Mouse (Mus musculus) midbrain, embryonic 10.5 days (tissue): ENCODE results near the gene Gdf7. TPM values are rescaled to one million over a fixed set of nuclear protein-coding genes. Genes with fewer than 3 reads are reported as not detected.

Experiments used
- DNase-seq: peaks from one replicate; pipeline ENCODE4 v3.0.0-alpha.2; 2017; ENCODE audit warnings: low spot score
- H3K27ac ChIP-seq: fragments of 300-500 bp; sonication (generic); replicated peaks from 2 replicates; pipeline ENCODE4 v1.5.1; 2016; ENCODE audit warnings: mild to moderate bottlenecking
- H3K27me3 ChIP-seq: fragments of 300-500 bp; sonication (generic); 2 replicates; pipeline ENCODE4 v1.6.1; 2016; ENCODE audit warnings: low read depth, mild to moderate bottlenecking; ENCODE audit not compliant: poor library complexity, severe bottlenecking
- H3K36me3 ChIP-seq: fragments of 300-500 bp; sonication (generic); 2 replicates; pipeline ENCODE4 v1.6.1; 2016; ENCODE audit warnings: mild to moderate bottlenecking, moderate library complexity
- H3K4me1 ChIP-seq: fragments of 300-500 bp; sonication (generic); 2 replicates; pipeline ENCODE4 v1.6.1; 2016
- H3K4me3 ChIP-seq: fragments of 300-500 bp; sonication (generic); 2 replicates; pipeline ENCODE4 v1.5.1; 2016; ENCODE audit warnings: mild to moderate bottlenecking, moderate library complexity
- H3K9me3 ChIP-seq: fragments of 300-500 bp; sonication (generic); replicated peaks from 2 replicates; pipeline ENCODE4 v1.6.1; 2016; ENCODE audit warnings: mild to moderate bottlenecking
- WGBS: fragments of 180-500 bp; shearing (Covaris S2); methylation state at CpG from one replicate; pipeline ENCODE4 v1.1.7; 2016; 5-methylcytosine and 5-hydroxymethylcytosine counted together
- polyA plus RNA-seq: library from polyadenylated mRNA; unstranded; fragments of >200 nt; fragmentation: Nextera tagmentation; extraction: Ambion mirVana; gene quantifications from 2 replicates; pipeline ENCODE4 v1.2.1, GENCODE M21; 2016

Gdf7 gene
- polyA plus RNA-seq = 0.19 and 0.48 TPM in 2 replicates

- peaks cover 47% of the 10 kb centered on the region for H3K4me1 ChIP-seq
- H3K9me3 ChIP-seq = no peaks in the 10 kb centered on the region
- DNase-seq = peak; percentile 65
- H3K27me3 ChIP-seq = peaks cover 96% of the 10 kb centered on the region
- peak within 1 kb of the TSS; percentile 74 for H3K27ac ChIP-seq
- H3K36me3 ChIP-seq = no peaks in the 10 kb centered on the region
- 2% methylated on average over 51 of the region's 53 CpGs for WGBS
- peak within 1 kb of the TSS; percentile 59 for H3K4me3 ChIP-seq
Measured at GRCm38 (mm10) chr12:8301841-8302431, at the start of gene Gdf7. Gene Gdf7, minus strand, starts transcription at chr12:8301954.

- 0 out of 2 replicates have a peak overlapping the region, but pooled peaks have one; percentile 13 for H3K27ac ChIP-seq
- no peaks in the 10 kb centered on the region for H3K27me3 ChIP-seq
- 46% methylated on average over 4 of the region's 4 CpGs for WGBS
- no peaks in the 10 kb centered on the region for H3K36me3 ChIP-seq
- no peaks in the 10 kb centered on the region for H3K9me3 ChIP-seq
- H3K4me3 ChIP-seq = no peak overlapping the region
- H3K4me1 ChIP-seq = peaks cover 39% of the 10 kb centered on the region
- DNase-seq = no peak
Measured at GRCm38 (mm10) chr12:8351025-8351903, 49.5 kb upstream of the Gdf7 start.

GRCm38 (mm10) chr12:8348733-8349513 lies 47.2 kb upstream of the Gdf7 start:
- Histone ChIP-seq H3K27me3 (no peaks in the 10 kb centered on the region), H3K4me3 (no peak overlapping the region), H3K9me3 (no peaks in the 10 kb centered on the region), H3K36me3 (no peaks in the 10 kb centered on the region), H3K4me1 (peaks cover 39% of the 10 kb centered on the region), H3K27ac (peak overlapping the region; percentile 75)
- DNase-seq = no peak
- WGBS = 80% methylated on average over 9 of the region's 9 CpGs

DNA sequence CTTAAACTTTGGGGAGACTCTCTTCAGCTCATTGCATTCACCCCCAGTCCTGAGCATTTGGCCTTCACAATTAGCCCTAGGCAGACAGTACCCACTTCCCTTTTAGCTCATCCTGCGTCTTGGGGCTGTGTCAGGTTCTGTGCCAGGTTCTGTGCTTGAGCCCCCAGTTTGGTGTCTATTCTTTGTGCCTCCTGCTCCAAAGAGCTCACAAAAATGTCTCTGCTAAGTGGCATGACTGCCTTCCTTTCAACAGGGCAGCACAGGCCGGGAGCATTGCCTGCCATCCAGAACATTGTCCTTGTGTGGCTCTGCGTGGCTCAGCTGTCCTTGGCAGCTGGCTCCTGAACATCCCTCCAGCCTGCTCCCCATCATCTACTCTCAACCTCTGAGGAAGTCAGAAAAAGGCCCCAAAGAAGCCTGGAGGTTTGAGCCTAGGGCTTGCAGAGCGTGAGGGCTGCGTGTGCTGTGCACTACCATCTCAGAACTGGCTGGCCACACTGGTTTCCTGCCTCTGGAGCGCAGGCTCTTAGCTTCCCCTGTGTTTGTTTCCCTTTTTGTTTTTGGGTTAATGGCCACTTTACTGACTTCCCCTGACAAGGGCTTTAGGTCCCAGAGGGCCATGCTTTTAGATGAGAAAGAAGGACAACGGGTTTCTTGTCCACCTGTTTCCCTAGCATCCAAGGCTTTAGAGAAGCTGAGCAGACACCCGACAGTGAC lies 46.1 kb upstream of the Gdf7 start:
- H3K4me1 ChIP-seq = peaks cover 39% of the 10 kb centered on the region
- no peak overlapping the region for H3K4me3 ChIP-seq
- no peaks in the 10 kb centered on the region for H3K9me3 ChIP-seq
- WGBS = 88% methylated on average over 8 of the region's 8 CpGs
- peaks cover 5% of the 10 kb centered on the region for H3K36me3 ChIP-seq
- H3K27ac ChIP-seq = peak overlapping the region; percentile 75
- no peaks in the 10 kb centered on the region for H3K27me3 ChIP-seq
- DNase-seq = no peak

DNA sequence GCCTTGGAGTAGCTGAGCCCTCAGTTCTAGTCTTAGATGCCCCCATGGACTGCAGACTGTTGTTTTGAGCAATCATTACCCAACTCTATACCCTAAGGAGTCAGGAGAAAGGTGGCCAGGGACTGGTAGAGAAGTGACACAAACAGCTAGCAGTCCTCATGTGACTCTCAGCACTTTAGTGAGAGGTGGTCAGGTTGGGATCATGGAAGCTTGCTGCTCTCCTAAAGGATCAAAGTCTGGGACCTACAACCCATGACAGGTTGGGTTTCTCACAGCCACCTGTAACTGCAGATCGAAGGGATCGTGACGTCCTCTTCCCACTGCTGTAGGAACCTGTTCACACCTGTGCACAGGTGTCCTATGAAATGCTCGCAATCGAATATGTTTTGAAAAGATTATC lies 43.8 kb upstream of the Gdf7 start:
- no peak overlapping the region for H3K4me3 ChIP-seq
- H3K27ac ChIP-seq = peak overlapping the region; percentile 53
- peaks cover 19% of the 10 kb centered on the region for H3K36me3 ChIP-seq
- no peaks in the 10 kb centered on the region for H3K27me3 ChIP-seq
- 94% methylated on average over 5 of the region's 5 CpGs for WGBS
- H3K4me1 ChIP-seq = peaks cover 33% of the 10 kb centered on the region
- H3K9me3 ChIP-seq = no peaks in the 10 kb centered on the region
- DNase-seq = no peak

GRCm38 (mm10) chr12:8344897-8345296 lies 43.1 kb upstream of the Gdf7 start:
- WGBS = 83% methylated on average over 9 of the region's 9 CpGs
- H3K27me3 ChIP-seq = no peaks in the 10 kb centered on the region
- H3K27ac ChIP-seq = peak overlapping the region; percentile 53
- peaks cover 19% of the 10 kb centered on the region for H3K36me3 ChIP-seq
- H3K9me3 ChIP-seq = no peaks in the 10 kb centered on the region
- no peak for DNase-seq
- H3K4me1 ChIP-seq = peaks cover 33% of the 10 kb centered on the region
- H3K4me3 ChIP-seq = no peak overlapping the region

DNA sequence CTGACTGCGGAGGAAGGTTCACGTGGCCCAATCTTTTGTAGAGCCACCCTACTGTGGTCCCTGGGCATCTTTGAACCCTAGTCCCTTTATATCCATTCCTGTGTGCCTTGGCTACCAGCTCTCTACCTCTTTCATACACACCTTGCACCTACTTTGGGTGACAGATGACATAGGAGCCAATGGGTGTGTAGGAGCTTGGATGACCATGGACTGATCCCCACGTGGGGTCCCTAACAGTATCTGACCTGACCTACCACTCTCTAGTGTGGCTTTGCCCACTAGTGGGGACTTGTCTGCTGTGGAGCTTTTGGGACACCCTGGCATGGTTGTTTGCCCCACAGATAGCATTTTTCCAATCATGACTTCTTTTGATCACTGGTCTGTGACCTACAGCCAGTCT lies 41.6 kb upstream of the Gdf7 start:
- Histone ChIP-seq H3K36me3 (peaks cover 19% of the 10 kb centered on the region), H3K4me1 (peaks cover 33% of the 10 kb centered on the region), H3K9me3 (no peaks in the 10 kb centered on the region), H3K27ac (no peak overlapping the region), H3K4me3 (no peak overlapping the region), H3K27me3 (no peaks in the 10 kb centered on the region)
- no peak for DNase-seq
- WGBS = 93% methylated on average over 3 of the region's 3 CpGs

GRCm38 (mm10) chr12:8341008-8341407 lies 39.3 kb upstream of the Gdf7 start:
- DNase-seq = no peak
- Histone ChIP-seq H3K4me3 (no peak overlapping the region), H3K4me1 (peaks cover 41% of the 10 kb centered on the region), H3K27me3 (no peaks in the 10 kb centered on the region), H3K27ac (no peak overlapping the region), H3K36me3 (peaks cover 37% of the 10 kb centered on the region), H3K9me3 (no peaks in the 10 kb centered on the region)
- 94% methylated on average over 6 of the region's 6 CpGs for WGBS

DNA sequence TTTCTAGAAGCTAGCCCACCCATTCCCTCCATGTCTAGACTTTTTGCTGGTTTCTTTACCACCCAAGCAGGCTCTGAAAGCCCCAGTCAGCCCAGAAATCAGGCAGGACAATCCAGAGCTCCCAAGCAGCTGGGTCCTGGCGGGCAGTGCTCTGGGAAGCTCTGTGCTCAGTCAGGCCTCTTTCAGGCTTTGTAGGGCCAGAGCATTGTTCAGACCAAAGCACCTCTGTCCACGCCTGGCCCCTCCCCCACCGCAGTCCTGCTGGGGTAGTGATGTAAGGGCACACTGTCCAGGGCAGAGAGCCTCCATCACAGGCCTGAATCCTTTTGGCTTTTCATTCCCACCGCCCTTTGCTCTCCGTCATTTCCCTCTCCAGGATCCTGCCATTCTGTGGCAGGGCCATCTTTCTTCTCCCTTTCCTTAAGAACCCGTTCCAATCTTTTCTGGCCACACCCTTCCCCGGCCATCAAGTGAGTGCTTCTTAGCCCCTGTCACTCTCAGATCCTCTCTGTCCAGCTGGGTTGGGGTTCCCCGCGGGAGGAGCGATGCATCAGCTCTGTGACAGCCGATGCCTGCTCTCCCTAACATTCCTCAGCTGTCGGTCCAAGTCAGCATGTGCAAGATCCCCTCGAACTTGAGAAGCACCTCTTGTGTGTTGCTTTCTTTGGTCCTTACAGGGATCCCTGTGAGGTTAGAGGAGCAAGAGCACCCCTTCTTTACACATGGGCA lies 38.0 kb upstream of the Gdf7 start:
- H3K36me3 ChIP-seq = peaks cover 42% of the 10 kb centered on the region
- 32% methylated on average over 13 of the region's 13 CpGs for WGBS

GRCm38 (mm10) chr12:8338918-8339317 lies 37.2 kb upstream of the Gdf7 start:
- Histone ChIP-seq H3K27me3 (no peaks in the 10 kb centered on the region), H3K36me3 (peaks cover 42% of the 10 kb centered on the region), H3K9me3 (no peaks in the 10 kb centered on the region), H3K4me3 (no peak overlapping the region), H3K27ac (peak overlapping the region; percentile 81), H3K4me1 (peaks cover 41% of the 10 kb centered on the region)
- DNase-seq = no peak
- WGBS = 77% methylated on average over 8 of the region's 8 CpGs

More for the DNA sequence above, 38.0 kb upstream of the Gdf7 start:
- no peaks in the 10 kb centered on the region for H3K9me3 ChIP-seq
- peak overlapping the region; percentile 81 for H3K27ac ChIP-seq
- no peaks in the 10 kb centered on the region for H3K27me3 ChIP-seq
- peak; percentile 77 for DNase-seq
- H3K4me3 ChIP-seq = no peak overlapping the region
- H3K4me1 ChIP-seq = peaks cover 41% of the 10 kb centered on the region

DNA sequence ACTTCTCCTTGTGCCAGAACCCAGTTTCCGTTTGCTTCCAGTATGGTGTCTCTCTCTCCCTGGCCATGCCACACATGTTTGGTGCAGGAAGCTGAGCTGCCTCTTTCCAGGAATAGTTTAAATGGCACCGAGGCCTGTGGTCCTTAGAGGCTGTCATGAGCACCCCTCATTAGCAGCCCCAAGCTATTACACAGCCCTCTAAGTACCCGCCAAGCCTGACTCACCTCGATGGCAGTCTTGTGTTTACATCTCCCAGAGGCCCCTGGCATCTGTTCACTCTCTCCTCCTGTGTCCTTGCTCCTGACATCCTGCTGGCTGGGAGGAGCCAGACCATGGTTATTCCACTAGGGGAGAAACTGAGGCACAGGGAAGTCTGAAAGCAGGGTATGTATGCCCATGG lies 36.7 kb upstream of the Gdf7 start:
- H3K4me3 ChIP-seq = no peak overlapping the region
- H3K4me1 ChIP-seq = peaks cover 44% of the 10 kb centered on the region
- no peaks in the 10 kb centered on the region for H3K9me3 ChIP-seq
- H3K36me3 ChIP-seq = peaks cover 42% of the 10 kb centered on the region
- H3K27ac ChIP-seq = peak overlapping the region; percentile 81
- H3K27me3 ChIP-seq = no peaks in the 10 kb centered on the region
- WGBS = 81% methylated on average over 4 of the region's 4 CpGs
- no peak for DNase-seq
